Mouse (Mus musculus) right cerebral cortex, adult 2 months (tissue): ENCODE measurements around the gene Kremen1.

ENCODE experiments used
- DNase-seq, 2 experiments: peaks; one replicate each; pipeline ENCODE4 v3.0.0; 2021 to 2022; ENCODE audit warnings: low spot score in 2 of 2

The Kremen1 gene

DNA sequence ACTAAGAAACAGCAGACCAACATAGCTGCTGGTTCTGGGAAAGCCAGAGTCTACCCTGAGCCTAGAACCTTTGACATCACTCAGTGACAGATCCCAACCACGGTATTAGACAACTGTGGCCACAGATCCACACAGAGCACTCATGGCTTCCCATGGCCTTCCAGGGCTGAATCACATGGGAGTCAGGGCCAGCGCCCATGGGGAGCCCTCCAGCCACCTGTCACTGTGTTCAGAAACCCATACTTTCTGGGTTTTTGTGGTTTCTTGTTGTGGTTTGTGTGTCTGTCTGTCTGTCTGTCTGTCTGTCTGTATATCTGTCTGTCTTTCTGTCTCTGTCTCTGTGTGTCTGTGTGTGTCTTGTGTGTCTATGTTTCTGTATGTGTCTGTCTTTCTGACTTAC lies 85.5 kb downstream of the Kremen1 start:
- no peak for DNase-seq

GRCm38 (mm10) chr11:5175141-5175540 lies 86.2 kb downstream of the Kremen1 start:
- DNase-seq = no peak

DNA sequence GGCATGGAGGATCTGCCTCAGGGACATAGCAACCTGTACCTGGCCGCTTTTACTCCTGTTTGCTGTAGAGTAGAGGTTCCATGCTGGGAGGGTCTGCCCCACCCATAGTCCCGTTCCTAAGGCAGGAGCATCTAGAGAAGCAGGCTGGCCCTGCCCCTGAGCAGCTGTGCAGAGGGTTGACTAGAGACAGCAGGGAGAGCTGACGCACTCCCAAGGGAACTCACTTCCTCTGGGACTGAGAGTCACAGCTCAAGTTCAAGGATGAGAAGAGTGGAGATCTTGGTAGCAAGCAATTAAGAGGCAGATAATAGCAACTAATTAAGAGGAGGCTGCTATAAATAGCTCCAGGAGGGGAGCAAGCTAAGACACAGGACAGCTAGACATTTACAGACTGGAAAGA lies 88.5 kb downstream of the Kremen1 start:
- DNase-seq = no peak

DNA sequence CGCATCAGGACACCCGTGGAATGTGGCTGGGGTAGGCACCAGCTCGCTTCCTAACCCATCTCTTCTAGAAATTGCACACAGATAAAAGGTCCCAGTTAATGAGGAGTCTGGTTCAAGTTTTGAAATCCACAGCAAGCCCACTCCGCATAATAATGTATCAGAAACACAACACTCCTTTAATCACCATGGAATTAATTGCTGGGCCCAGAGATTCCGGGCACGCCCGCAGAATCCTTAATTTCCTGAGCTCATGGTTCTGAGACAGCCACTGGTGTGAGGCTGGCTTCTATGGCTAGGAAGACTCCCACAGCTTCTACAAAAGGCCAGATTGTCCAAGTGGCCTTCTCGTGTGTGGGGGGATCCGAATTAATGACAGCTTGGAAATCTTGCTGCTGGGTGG lies 94.0 kb downstream of the Kremen1 start:
- peak in 1 of 2 experiments; percentile 45 for DNase-seq

- peak; percentile 69 to 78 for DNase-seq
Observed at GRCm38 (mm10) chr11:5165471-5165916, 95.9 kb downstream of the Kremen1 start.

GRCm38 (mm10) chr11:5164310-5164709 lies 97.0 kb downstream of the Kremen1 start:
- DNase-seq = no peak

DNA sequence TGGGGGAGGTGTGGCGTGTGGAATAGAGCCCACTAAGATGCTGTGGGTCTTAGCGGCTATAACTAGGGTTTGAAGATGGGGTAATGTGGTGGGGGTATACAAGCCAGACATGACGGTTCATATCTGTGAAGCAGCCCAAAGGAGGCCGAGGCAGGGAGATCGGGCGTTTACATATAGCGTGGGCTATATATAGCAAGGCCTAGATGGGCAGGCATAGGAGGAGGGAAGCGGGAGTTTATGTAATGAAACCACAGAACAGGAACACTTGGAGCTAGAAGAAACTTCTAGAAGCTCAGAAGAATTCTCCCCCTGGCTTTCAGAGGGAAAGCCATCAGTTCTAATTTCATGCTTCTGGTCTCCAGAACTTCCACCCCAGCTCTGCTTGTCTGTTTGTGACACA lies 97.9 kb downstream of the Kremen1 start:
- no peak for DNase-seq

DNA sequence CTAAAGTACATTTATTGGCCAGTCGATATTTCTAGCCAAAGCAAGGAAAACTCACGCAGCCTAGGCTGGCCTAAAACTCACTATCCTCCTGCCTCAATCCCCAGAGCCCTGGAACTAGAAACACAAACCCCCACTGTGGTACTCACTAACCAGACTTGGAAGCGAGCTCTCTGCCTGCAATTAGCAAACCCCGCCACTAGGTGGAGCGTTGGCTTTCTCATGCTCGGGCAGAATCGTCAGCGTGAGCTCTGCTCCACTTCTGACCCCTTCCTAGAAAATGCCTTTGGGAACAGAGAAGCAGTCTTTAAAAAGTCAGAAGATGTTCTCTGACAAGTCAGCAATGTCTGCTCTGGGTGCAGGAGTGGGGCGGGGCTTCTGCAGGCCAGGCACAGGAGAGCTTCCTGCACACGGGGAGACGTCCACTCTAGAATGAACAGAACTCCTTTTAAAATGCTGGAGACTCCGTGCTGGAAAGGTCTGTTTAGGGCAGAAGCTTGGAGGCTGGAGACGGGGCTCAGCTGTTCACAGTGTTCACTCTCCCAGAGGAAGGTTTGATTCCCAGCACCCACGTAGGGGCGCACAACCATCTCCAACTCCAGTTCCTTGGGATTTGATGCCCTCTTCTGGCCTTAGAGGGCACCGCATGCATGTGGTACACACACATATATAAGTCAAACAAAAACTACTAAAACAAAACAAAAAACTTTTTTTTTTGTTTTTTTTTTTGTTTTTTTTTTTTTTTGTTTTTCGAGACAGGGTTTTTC lies 100.5 kb downstream of the Kremen1 start:
- DNase-seq = peak; percentile 52 to 56

DNA sequence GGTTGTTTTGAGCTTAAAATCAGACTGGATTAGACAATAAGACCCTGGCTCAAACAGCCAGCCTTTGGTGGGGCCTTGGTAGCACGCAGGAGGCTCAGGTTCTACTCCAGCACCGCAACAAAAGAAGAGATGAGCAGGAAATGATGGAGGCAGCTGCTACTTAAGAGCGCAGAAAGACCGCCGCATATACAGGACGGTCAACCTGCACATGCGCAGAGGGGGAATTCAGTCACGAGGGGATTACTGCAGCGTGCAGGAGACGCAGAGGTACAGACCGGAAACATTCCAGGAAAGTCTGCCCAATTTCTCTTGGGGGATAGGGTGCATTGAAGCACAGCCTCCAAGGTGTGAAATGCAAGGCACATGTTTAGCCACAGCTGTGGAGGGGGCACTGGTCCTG lies 103.3 kb downstream of the Kremen1 start:
- DNase-seq = no peak

GRCm38 (mm10) chr11:5154961-5155805 lies 106.2 kb downstream of the Kremen1 start:
- no peak for DNase-seq

DNA sequence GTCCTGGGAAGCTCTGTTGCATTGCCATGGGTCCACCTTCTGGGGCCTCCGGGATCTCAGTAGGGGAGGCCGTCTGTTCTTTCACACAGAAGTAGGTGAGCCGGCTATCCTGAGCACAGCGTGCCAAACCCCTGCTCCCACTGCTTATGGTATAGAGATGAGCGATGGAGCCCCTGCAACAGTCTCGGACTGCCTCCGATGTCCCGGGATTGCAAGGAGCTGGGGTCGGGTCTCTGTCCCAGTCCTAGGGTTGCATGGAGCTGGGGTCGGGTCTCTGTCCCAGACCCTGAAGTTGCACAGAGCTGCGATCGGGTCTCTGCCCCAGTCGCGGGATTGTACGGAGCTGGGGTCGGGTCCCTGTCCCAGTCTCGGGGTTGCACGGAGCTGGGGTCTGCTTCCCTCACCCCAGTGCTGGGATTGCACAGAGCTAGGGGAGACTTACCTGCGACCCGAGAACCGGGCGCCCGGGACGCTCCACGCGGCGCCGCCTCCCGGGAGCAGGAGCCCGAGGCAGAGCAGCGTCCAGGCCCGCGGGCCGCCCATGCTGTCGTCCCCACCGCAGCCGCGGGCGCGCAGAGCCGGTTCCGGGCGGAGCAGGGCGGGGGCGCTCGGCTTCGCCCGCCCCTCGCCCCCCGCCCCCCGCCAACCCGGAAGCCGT lies 109.5 kb downstream of the Kremen1 start, which contains the start of gene Emid1:
Emid1 (minus strand) TSS at position 578 of the 658 bp plus-strand sequence.
- no peak for DNase-seq

GRCm38 (mm10) chr11:5151247-5151630 lies 110.1 kb downstream of the Kremen1 start:
- DNase-seq = no peak

GRCm38 (mm10) chr11:5150416-5151246 lies 110.7 kb downstream of the Kremen1 start:
- DNase-seq = no peak

DNA sequence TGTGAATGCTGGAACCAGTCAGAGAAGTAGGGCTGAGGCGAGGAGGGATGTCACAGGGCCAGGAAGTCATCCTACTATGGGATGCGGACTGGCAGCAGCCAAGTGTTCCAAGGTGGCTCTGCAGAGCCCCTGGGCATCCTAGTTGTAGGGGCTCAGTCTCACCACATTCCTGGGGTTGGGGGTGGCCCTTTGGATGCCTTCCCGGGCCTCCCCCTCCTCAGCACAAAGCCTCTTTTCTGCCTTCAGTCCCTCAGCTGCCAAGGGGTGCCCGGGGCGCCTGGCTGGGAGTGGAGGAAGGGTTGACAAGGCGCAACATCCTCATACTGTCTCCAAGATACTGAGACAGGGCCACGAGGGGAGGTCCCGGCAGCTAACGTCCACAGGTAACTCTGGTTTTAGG lies 111.4 kb downstream of the Kremen1 start:
- DNase-seq = no peak

GRCm38 (mm10) chr11:5149249-5149648 lies 112.1 kb downstream of the Kremen1 start:
- no peak for DNase-seq

GRCm38 (mm10) chr11:5145600-5145999 lies 115.8 kb downstream of the Kremen1 start:
- DNase-seq = no peak

DNA sequence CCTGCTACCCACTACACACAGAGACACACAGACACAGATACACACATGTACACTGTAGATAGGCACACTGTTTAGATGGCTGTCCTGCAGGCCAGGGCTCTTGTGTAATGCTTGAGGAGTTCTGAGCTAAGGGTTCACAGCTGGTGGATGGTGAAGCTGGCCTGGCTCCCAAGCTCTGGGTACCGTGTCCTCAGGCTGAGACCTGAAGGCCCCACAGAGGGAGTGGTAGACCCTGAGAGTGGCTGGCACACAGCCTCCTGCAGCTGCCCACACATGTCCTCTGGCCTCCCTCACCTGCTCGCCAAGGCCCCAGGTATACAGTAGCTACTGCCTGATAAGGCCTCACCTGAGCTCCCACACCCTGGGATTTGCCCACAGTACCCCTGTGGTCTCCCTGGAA lies 119.4 kb downstream of the Kremen1 start:
- DNase-seq = no peak
